Mouse (Mus musculus) kidney, adult 10 weeks (tissue): ENCODE measurements around the gene B3gat2. TPM values are rescaled to one million over a fixed set of nuclear protein-coding genes. Genes with fewer than 3 reads are reported as not detected.

Experiments
- polyA plus RNA-seq: library from polyadenylated mRNA; stranded (reverse); fragments of 350-450 nt; fragmentation: Illumina TruSeq; extraction: RNeasy Lipid Tissue Mini Kit (QIAGEN cat#74804); gene quantifications from one replicate; pipeline ENCODE4 v1.2.3, GENCODE M21; 2014; ENCODE audit warnings: low read depth, low replicate concordance

B3gat2 gene
- polyA plus RNA-seq: 37.4 TPM

GRCm38 (mm10) chr1:23761502-23762135 is at the start of gene B3gat2:
Gene B3gat2, plus strand, starts transcription at chr1:23761753.

Other genes starting within 250 kb of the B3gat2 start
- gene Smap1, start 160.6 kb downstream of the B3gat2 start, polyA plus RNA-seq: 118 TPM
- gene Sdhaf4, start 243.9 kb downstream of the B3gat2 start, polyA plus RNA-seq: 45.0 TPM